Comparison of ENCODE assay signal across 14 mouse cellular contexts in genomic region chr9:47123113-47123512, GRCm38 (mm10).
DNase-seq lines count a peak whose midpoint lies in the region; ATAC-seq and TF ChIP-seq lines count a peak whose summit lies in the region.
"Had no signal": no experiment of that assay in that cellular context is flagged by ENCODE, and none has a peak within 500 bp of the region (broad histone marks: within the 10 kb centered on the region; RNA-seq: fewer than 3 reads in every experiment).

No protein-coding gene starts in this region.

- H3K9ac ChIP-seq in hindbrain, embryonic 16.5 days (ENCODE audit: low read depth, low read length): no peak overlapping the region
- H3K9ac ChIP-seq in hindbrain, embryonic 13.5 days: no peak overlapping the region
- no peak overlapping the region for H3K9ac ChIP-seq in liver, postnatal 0 days (replicated peaks)
- H3K9ac ChIP-seq: heart, embryonic 15.5 days; neural tube, embryonic 13.5 days had no signal

- 56% methylated on average over 2 of the region's 2 CpGs for WGBS in hindbrain, embryonic 16.5 days
- 90% methylated on average over 2 of the region's 2 CpGs for WGBS in hindbrain, embryonic 13.5 days
- 71% methylated on average over 2 of the region's 2 CpGs for WGBS in liver, postnatal 0 days (ENCODE audit: insufficient replicate concordance)

- H3K9me3 ChIP-seq in hindbrain, embryonic 16.5 days (ENCODE audit: control insufficient read depth, low read length): no peaks in the 10 kb centered on the region
- H3K9me3 ChIP-seq in hindbrain, embryonic 13.5 days: no peaks in the 10 kb centered on the region
- no peaks in the 10 kb centered on the region for H3K9me3 ChIP-seq in liver, postnatal 0 days (ENCODE audit: low read length)
- H3K9me3 ChIP-seq: heart, embryonic 15.5 days; neural tube, embryonic 13.5 days had no signal

- peak; percentile 86 for ATAC-seq in hindbrain, embryonic 16.5 days
- ATAC-seq in hindbrain, embryonic 13.5 days (ENCODE audit: low FRiP score): no peak
- no peak for ATAC-seq in liver, postnatal 0 days
- ATAC-seq: inflammation-experienced regulatory T-cells, adult 6 months had no signal

- H3K4me3 ChIP-seq in hindbrain, embryonic 16.5 days (ENCODE audit: low read length): no peak overlapping the region
- no peak overlapping the region for H3K4me3 ChIP-seq in hindbrain, embryonic 13.5 days
- no peak overlapping the region for H3K4me3 ChIP-seq in liver, postnatal 0 days (ENCODE audit: low read depth, low read length)
- H3K4me3 ChIP-seq: heart, embryonic 15.5 days; neural tube, embryonic 13.5 days had no signal

- H3K27me3 ChIP-seq in hindbrain, embryonic 16.5 days (replicated peaks; ENCODE audit: control insufficient read depth, insufficient read depth, low read length): no peaks in the 10 kb centered on the region
- H3K27me3 ChIP-seq in hindbrain, embryonic 13.5 days: 0 out of 2 replicates have a peak, but pooled peaks cover 2% of the 10 kb centered on the region
- no peaks in the 10 kb centered on the region for H3K27me3 ChIP-seq in liver, postnatal 0 days (ENCODE audit: insufficient read depth, low read length)
- H3K27me3 ChIP-seq: neural tube, embryonic 13.5 days had no signal

- no peaks in the 10 kb centered on the region for H3K4me1 ChIP-seq in hindbrain, embryonic 16.5 days (ENCODE audit: control insufficient read depth, insufficient read depth, low read depth, low read length)
- H3K4me1 ChIP-seq in hindbrain, embryonic 13.5 days (replicated peaks): no peaks in the 10 kb centered on the region
- H3K4me1 ChIP-seq in liver, postnatal 0 days (ENCODE audit: insufficient read depth): no peaks in the 10 kb centered on the region
- H3K4me1 ChIP-seq: heart, embryonic 15.5 days; neural tube, embryonic 13.5 days had no signal

- DNase-seq in right cerebral cortex, postnatal 14 days: peak; percentile 7
- DNase-seq in right cerebral cortex, postnatal 36 days (ENCODE audit: low spot score in 2 of 2): no peak
- peak; percentile 50 for DNase-seq in cerebellum, adult 9-10 months
- DNase-seq in liver, postnatal 0 days: no peak
- DNase-seq in thymus, postnatal 36 days: no peak
- DNase-seq: heart, adult 11 months; liver had no signal

- TF ChIP-seq EP300 in liver, postnatal 0 days (IDR thresholded peaks at IDR 0.05; ENCODE audit: low read depth): no peak

- no peak for TF ChIP-seq CTCF in liver, postnatal 0 days (IDR thresholded peaks at IDR 0.05; ENCODE audit: low read depth)

- no peaks in the 10 kb centered on the region for H3K36me3 ChIP-seq in hindbrain, embryonic 16.5 days (ENCODE audit: control insufficient read depth, insufficient read depth, low read length)
- H3K36me3 ChIP-seq in hindbrain, embryonic 13.5 days: no peaks in the 10 kb centered on the region
- no peaks in the 10 kb centered on the region for H3K36me3 ChIP-seq in liver, postnatal 0 days (replicated peaks; ENCODE audit: insufficient read depth, low read length)
- H3K36me3 ChIP-seq: G1E; heart, embryonic 15.5 days; neural tube, embryonic 13.5 days had no signal

- no peak overlapping the region for H3K4me2 ChIP-seq in hindbrain, embryonic 16.5 days (ENCODE audit: low read length)
- H3K4me2 ChIP-seq in hindbrain, embryonic 13.5 days: no peak overlapping the region
- no peak overlapping the region for H3K4me2 ChIP-seq in liver, postnatal 0 days (ENCODE audit: low read depth, low read length)
- H3K4me2 ChIP-seq: heart, embryonic 15.5 days; neural tube, embryonic 13.5 days had no signal

- no peak overlapping the region for H3K27ac ChIP-seq in hindbrain, embryonic 16.5 days (ENCODE audit: low read depth, low read length)
- H3K27ac ChIP-seq in hindbrain, embryonic 13.5 days: no peak overlapping the region
- no peak overlapping the region for H3K27ac ChIP-seq in liver, postnatal 0 days (ENCODE audit: low read depth)
- H3K27ac ChIP-seq: heart, embryonic 15.5 days; macrophage; neural tube, embryonic 13.5 days had no signal

Comparison
In these comparisons a context has a peak if more than half of its experiments do, and no peak if none do; other contexts are left out.
1. DNase-seq: peak in right cerebral cortex, postnatal 14 days (single experiment) and cerebellum, adult 9-10 months (single experiment); none in right cerebral cortex, postnatal 36 days (0 of 2), liver, postnatal 0 days (single experiment) and thymus, postnatal 36 days (0 of 2).